Mouse (Mus musculus) layer of hippocampus, postnatal 25 days (tissue): Measurements from ENCODE around the gene Rp9. TPM values are rescaled to one million over a fixed set of nuclear protein-coding genes. Genes with fewer than 3 reads are reported as not detected.
"Not testable (repeated sequence)": the region's sequence is repeated elsewhere in the genome, so short reads cannot be mapped to it uniquely, and the experiment has no call there.

Experiments used
- DNase-seq, 2 experiments: peaks; one replicate each; pipeline ENCODE4 v3.0.0; 2022; ENCODE audit warnings: mixed read lengths in 2 of 2, low spot score in 1 of 2; ENCODE audit errors: extremely low spot score in 1 of 2
- total RNA-seq, 2 experiments: library from RNA; stranded (reverse); gene quantifications; 2 replicates each; pipeline ENCODE4 v1.2.3; 2021

Rp9 gene
- total RNA-seq, 2 experiments from 2014 or later: 29.2 to 32.4 TPM

- DNase-seq: no peak
Measured at GRCm38 (mm10) chr9:22466212-22466611, 3.3 kb downstream of the Rp9 start.

- peak in 1 of 2 experiments; percentile 19 for DNase-seq
Measured at GRCm38 (mm10) chr9:22461946-22462345, 7.6 kb downstream of the Rp9 start.

GRCm38 (mm10) chr9:22457142-22457835 is 12.3 kb downstream of the Rp9 start:
- DNase-seq: no peak

DNA sequence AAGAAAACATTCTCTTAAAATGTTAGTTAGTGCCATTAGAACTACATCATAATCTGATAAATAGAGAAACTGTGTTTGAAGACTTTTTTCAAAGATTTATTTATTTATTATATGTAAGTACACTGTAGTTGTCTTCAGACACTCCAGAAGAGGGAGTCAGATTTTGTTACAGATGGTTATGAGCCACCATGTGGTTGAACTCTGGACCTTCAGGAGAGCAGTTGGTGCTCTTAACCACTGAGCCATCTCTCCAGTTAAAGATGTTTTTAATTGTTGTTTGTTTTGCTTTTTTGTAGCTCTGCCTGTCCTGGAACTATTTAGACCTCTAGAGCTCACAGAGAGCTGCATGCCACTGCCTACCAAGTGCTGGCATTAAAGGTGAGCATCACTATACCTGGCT is 14.5 kb downstream of the Rp9 start:
- DNase-seq: no peak

GRCm38 (mm10) chr9:22453990-22454389 is 15.6 kb downstream of the Rp9 start, which contains the start of gene Gm17545:
TSS of gene Gm17545 (plus strand) at chr9:22454290.
- not testable (repeated sequence) for DNase-seq

GRCm38 (mm10) chr9:22453501-22453924 is 16.0 kb downstream of the Rp9 start:
- no peak for DNase-seq

DNA sequence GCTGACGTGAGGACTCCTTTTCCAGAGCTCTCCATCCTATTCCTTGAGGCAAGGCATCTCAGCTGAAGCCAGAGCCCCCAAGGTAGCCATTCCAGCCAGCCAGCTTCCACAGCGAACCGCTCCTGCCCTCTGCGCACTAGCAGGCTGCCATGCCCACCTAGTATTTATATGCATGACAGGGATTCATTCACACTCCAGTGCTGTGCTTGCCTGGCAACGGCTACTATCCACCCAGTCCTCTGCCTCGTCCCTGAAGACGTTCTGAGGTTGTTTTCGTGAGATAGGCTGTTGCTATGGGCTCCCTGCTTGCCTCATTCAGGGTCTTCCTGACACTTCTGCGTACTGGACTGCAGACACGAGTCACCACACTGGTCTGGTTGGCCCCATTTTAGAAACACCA is 16.8 kb downstream of the Rp9 start:
- no peak for DNase-seq

DNA sequence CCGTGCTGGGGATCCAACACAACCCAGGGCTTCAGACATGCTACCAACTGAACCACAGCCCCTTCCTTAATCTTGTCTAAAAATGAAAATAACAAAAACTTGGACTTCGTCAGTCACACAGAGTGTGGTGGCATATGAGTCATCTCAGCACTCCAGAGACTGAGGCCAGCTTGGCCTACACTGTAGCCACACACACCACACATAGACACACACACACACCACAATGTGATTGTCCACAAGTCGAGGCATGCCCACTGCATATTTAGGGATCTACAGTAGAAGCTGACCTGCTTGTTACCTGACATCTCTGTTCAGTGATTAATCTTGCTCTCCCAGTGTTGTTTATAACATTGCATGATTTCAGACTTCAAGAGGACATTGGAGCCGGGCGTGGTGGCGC is 20.3 kb downstream of the Rp9 start:
- DNase-seq: no peak

DNA sequence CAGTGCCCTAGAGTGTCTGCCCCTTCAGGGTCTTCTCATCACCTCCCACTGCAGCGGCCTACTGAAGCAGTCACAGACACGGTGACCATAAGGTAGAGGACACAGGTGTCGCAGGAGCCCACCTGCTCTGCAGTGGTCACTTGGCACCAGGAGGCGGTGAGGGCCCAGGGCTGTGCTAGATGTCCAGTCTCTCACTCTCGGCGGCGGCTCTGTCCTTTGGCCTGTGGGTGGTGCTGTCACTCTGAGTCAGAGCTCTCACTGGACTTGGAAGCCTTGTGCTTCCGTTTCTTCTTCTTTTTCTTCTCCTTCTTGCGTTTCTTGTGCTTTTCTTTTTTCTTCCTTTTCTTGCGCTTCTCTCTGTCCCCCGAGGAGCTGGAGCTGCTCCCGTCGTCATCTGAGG is 21.1 kb downstream of the Rp9 start:
- no peak for DNase-seq

GRCm38 (mm10) chr9:22447213-22447612 is 22.3 kb downstream of the Rp9 start:
- no peak for DNase-seq

- DNase-seq: no peak
Measured at GRCm38 (mm10) chr9:22445123-22445522, 24.4 kb downstream of the Rp9 start.

GRCm38 (mm10) chr9:22443157-22443556 is 26.4 kb downstream of the Rp9 start:
- no peak for DNase-seq

GRCm38 (mm10) chr9:22438826-22439225 is 30.7 kb downstream of the Rp9 start:
- DNase-seq: no peak

DNA sequence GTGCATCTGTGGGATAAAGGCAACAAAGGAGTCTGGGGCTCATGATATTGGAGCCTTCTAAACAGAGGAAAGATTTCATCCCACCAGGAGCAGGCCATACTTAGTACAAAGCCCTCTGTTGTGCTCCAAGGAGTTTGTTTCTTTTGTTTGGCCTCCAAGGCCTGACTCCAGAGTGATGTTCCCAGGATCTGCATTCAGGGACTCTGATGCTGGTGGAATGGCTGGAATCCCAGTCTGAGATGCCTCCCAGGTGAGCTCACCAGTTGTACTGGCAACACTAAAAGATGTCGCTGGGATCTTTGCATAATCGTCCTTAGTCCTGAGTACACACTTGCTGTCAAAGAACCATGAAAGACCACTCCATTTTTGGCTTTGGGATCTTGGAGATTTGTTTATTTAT is 35.4 kb downstream of the Rp9 start:
- no peak for DNase-seq

DNA sequence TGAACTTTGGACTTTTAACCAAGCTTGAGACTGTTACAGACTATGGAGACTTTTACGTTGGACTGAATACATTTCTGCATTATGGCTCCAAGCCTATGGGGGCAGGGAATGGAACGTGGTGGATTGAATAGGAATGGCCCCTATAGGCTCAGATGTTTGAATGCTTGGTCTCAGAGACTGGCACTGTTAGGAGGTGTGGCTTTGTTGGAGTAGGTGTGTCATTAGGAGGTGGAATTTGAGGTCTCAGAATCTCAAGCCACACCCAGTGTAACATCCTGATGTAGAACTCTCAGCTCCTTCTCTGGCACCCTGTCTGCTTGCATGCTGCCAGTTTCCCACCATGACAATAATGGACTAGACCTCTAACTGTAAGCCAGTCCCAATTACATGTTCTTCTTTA is 36.3 kb downstream of the Rp9 start:
- DNase-seq: no peak

DNA sequence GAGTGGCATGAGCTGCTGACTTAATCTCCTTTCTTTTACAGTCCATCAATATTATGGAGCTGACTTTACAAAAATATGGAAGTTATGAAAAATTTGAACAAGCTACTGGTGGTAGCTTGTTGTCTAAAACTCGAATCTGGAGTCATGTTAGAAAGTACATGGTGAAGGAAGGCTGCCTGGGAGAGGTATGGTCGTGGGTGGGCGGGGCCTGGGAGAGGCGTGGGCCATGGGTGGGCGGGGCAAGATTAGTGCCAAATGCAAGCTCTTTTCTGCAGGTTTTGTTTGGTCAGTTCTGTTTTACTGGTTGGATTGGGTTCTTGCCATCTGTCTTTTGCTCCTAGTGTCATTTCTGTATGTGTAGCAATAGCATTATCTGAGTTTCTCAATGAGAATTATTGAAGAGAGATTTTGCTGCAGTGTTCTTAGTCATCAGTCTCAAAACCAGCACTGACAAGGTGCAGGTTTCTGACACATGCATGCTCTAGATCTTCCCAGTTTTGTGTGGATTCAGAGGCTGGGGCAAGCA is 39.2 kb downstream of the Rp9 start:
- no peak for DNase-seq

GRCm38 (mm10) chr9:22429533-22430241 is 39.9 kb downstream of the Rp9 start:
- no peak for DNase-seq

GRCm38 (mm10) chr9:22428666-22429410 is 40.7 kb downstream of the Rp9 start:
- no peak for DNase-seq

DNA sequence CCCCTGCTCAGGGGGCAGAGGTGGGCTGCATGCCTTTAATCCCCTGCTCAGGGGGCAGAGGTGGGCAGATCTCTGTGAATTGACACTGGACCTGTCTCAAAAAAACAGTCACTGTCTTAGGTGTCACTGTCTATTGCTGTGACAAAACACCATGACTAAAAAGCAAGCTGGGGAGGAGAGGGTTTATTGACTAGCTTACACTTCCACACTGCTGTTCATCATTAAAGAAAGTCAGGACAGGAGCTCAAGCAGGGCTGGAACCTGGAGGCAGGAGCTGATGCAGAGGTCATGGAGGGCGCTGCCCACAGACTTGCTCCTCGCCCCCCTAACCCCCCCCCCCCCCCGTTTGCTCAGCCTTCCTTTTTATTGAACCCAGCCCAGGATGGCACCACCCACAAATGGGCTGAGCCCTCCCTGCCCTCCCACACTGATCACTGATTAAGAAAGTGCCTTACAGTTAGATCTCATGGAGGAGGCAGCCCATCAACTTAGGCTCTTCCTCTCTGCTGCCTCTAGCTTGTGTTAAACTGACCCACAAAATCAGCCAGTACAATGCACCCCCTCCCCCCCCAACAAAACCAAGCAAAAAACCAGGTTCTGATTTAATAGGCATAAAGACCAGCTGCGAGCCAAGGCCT is 41.4 kb downstream of the Rp9 start:
- no peak for DNase-seq

DNA sequence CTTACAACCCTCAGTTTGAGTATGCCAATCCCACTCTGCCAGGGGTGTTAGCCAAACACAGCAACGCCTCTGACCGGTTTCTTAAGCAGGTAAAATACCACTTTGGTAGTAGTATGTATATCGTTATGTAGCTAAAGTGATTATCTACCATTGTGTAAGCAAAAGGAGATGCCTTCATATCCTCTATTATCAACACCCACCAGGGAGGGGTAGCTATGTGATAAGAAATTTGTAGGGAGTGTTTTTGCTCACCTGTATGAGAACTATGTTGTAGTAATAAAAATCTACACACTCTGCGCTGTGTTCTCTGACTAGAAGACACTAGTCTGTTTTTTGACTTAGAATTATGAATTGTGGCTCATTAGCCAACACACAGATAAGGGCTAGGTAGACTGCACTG is 44.8 kb downstream of the Rp9 start:
- no peak for DNase-seq

- DNase-seq: no peak
Measured at GRCm38 (mm10) chr9:22424196-22424595, 45.3 kb downstream of the Rp9 start.
